Mouse (Mus musculus) limb, embryonic 11.5 days (tissue): Measurements from ENCODE around the gene Irx4. TPM values are rescaled to one million over a fixed set of nuclear protein-coding genes. Genes with fewer than 3 reads are reported as not detected.

Source experiments
- ATAC-seq: fragments of 200-750 bp; cut with Nextera tagmentation; 2 replicates; pipeline ENCODE4 v1.8.0; 2017; ENCODE audit warnings: low read depth; ENCODE audit not compliant: insufficient number of reproducible peaks, low FRiP score, low TSS enrichment
- DNase-seq: peaks from one replicate; pipeline ENCODE4 v3.0.0-alpha.2; 2015; ENCODE audit warnings: low spot score
- H3K27ac ChIP-seq: fragments of 300-500 bp; sonication (generic); replicated peaks from 2 replicates; pipeline ENCODE4 v1.5.1; 2014; ENCODE audit warnings: low read depth, mild to moderate bottlenecking, low read length
- H3K27me3 ChIP-seq: fragments of 300-500 bp; sonication (generic); 2 replicates; pipeline ENCODE4 v1.6.1; 2014; ENCODE audit warnings: mild to moderate bottlenecking, low read length, mixed read lengths; ENCODE audit not compliant: control insufficient read depth, insufficient read depth
- H3K36me3 ChIP-seq: fragments of 300-500 bp; sonication (generic); 2 replicates; pipeline ENCODE4 v1.6.1; 2014; ENCODE audit warnings: mild to moderate bottlenecking, low read length, moderate library complexity, mixed read lengths; ENCODE audit not compliant: control insufficient read depth, insufficient read depth
- H3K4me1 ChIP-seq: fragments of 300-500 bp; sonication (generic); 2 replicates; pipeline ENCODE4 v1.6.1; 2014; ENCODE audit warnings: low read length, mixed read lengths; ENCODE audit not compliant: control insufficient read depth, insufficient read depth
- H3K4me2 ChIP-seq: fragments of 300-500 bp; sonication (generic); 2 replicates; pipeline ENCODE4 v1.6.1; 2014; ENCODE audit warnings: low read depth, mild to moderate bottlenecking, moderate library complexity; ENCODE audit not compliant: severe bottlenecking
- H3K4me3 ChIP-seq: fragments of 300-500 bp; sonication (generic); 2 replicates; pipeline ENCODE4 v1.5.1; 2014; ENCODE audit warnings: low read depth, low read length
- H3K9ac ChIP-seq: fragments of 300-500 bp; sonication (generic); 2 replicates; pipeline ENCODE4 v1.6.1; 2014; ENCODE audit warnings: mild to moderate bottlenecking, low read length
- H3K9me3 ChIP-seq: fragments of 300-500 bp; sonication (generic); 2 replicates; pipeline ENCODE4 v1.6.1; 2016; ENCODE audit warnings: low read length; ENCODE audit not compliant: control insufficient read depth
- WGBS: fragments of 180-500 bp; shearing (Covaris S2); extraction: QIAGEN DNeasy Blood & Tissue Kit; methylation state at CpG from one replicate; pipeline ENCODE4 v1.1.7; 2014; 5-methylcytosine and 5-hydroxymethylcytosine counted together
- polyA plus RNA-seq: library from polyadenylated mRNA; unstranded; fragments of >200 nt; fragmentation: Nextera tagmentation; extraction: Ambion mirVana; gene quantifications from 2 replicates; pipeline ENCODE4 v1.2.1, GENCODE M21; 2014

Gene Irx4
- polyA plus RNA-seq, 1 experiment from 2014 or later: 3.1 TPM

GRCm38 (mm10) chr13:73258415-73258814 lies 1.9 kb upstream of the Irx4 start:
- H3K4me3 ChIP-seq: no peak overlapping the region
- H3K4me2 ChIP-seq: no peak overlapping the region
- ATAC-seq: no peak
- H3K27me3 ChIP-seq: peaks cover 58% of the 10 kb centered on the region
- H3K4me1 ChIP-seq: peaks cover 9% of the 10 kb centered on the region
- no peaks in the 10 kb centered on the region for H3K9me3 ChIP-seq
- no peaks in the 10 kb centered on the region for H3K36me3 ChIP-seq
- no peak for DNase-seq
- 59% methylated on average over 4 of the region's 4 CpGs for WGBS
- H3K9ac ChIP-seq: no peak overlapping the region
- H3K27ac ChIP-seq: no peak overlapping the region

DNA sequence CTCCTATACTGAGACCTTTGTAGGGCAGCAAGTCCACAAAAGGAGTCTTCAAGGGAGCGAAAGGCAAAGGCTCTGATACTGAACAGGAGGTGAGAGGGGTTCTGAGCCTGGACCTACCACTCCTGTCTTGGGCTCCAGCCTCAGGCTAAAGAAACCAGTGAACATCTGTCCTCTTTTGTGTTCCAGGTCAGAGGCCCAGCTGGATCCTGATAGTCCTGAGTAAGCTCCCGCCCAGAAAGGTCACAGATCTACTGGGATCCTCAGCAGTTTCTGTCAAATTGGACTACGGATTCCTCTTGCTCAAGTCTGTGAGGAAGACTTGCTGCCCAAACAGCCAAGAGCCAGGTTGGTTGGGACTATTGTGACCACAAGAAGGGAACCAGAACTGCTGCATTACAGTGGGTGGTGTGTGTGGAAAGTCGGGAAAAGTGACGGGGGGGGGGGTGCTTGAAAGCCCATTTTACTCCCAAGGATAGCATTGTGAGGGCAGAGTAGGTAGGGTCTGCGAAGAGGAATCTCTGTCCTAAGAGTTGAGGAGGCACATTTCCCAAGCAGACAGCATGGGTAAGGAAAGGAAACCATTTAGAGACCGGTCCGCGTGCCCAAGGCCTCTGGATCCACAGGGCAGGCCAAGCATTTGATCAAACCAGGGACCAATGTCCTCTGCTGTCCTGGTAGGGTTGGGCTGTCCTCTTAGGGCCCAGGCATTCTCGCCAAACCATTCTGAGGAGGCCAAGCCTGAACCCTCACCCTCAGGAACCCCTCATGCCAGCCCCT lies 514 bp upstream of the Irx4 start:
- peak overlapping the region; percentile 32 for H3K4me3 ChIP-seq
- WGBS: 17% methylated on average over 10 of the region's 10 CpGs
- peaks cover 14% of the 10 kb centered on the region for H3K4me1 ChIP-seq
- H3K27ac ChIP-seq: no peak overlapping the region
- peak overlapping the region; percentile 86; the same call in 1 of the 2 replicates for H3K4me2 ChIP-seq
- ATAC-seq (no peak), DNase-seq (no peak)
- H3K9me3 ChIP-seq: no peaks in the 10 kb centered on the region
- no peaks in the 10 kb centered on the region for H3K36me3 ChIP-seq
- H3K27me3 ChIP-seq: peaks cover 70% of the 10 kb centered on the region
- peak overlapping the region; percentile 3; the same call in 1 of the 2 replicates for H3K9ac ChIP-seq

DNA sequence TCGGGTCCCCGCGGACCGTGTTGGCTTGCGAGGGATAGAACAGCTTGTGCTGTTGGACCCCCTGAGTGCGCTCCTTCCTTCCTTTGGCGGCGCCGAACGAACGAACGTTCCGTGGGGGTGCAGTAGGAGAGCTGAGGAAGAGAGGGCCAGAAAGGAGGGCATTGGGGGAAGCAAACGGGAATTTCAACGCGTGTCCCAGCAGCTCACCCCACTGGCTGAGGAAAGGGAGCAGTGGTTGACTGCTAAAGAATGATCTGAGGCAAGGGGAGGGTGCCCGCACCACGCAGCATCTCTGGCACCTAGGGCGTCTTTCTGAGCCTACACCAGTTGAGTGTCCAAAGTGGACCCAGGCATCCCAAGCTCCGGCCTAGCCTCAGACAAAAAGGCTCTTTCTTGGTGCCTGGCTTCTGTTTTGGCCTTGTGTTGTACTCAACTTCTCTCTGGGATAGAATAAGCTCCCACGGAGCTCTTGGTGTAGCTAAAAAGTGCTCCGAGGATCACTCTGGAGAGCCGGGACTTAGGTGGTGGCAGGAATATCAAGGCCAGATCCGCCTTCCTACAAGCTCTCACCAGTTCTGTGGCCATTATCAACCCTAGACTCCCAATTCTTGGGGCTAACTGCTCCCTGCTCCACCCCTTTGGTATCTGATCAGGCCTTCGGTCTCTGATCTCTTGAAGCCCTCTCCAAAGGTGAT lies 904 bp downstream of the Irx4 start:
- peak overlapping the region; percentile 86 for H3K4me2 ChIP-seq
- peaks cover 81% of the 10 kb centered on the region for H3K27me3 ChIP-seq
- DNase-seq (peak; percentile 52), ATAC-seq (no peak)
- H3K27ac ChIP-seq: no peak overlapping the region
- peak overlapping the region; percentile 32 for H3K4me3 ChIP-seq
- H3K9ac ChIP-seq: no peak overlapping the region
- peaks cover 14% of the 10 kb centered on the region for H3K4me1 ChIP-seq
- no peaks in the 10 kb centered on the region for H3K36me3 ChIP-seq
- H3K9me3 ChIP-seq: no peaks in the 10 kb centered on the region
- 5% methylated on average over 25 of the region's 25 CpGs for WGBS

- 12% methylated on average over 2 of the region's 2 CpGs for WGBS
- DNase-seq: peak; percentile 38
Observed at GRCm38 (mm10) chr13:73261881-73262280, 1.6 kb downstream of the Irx4 start.

DNA sequence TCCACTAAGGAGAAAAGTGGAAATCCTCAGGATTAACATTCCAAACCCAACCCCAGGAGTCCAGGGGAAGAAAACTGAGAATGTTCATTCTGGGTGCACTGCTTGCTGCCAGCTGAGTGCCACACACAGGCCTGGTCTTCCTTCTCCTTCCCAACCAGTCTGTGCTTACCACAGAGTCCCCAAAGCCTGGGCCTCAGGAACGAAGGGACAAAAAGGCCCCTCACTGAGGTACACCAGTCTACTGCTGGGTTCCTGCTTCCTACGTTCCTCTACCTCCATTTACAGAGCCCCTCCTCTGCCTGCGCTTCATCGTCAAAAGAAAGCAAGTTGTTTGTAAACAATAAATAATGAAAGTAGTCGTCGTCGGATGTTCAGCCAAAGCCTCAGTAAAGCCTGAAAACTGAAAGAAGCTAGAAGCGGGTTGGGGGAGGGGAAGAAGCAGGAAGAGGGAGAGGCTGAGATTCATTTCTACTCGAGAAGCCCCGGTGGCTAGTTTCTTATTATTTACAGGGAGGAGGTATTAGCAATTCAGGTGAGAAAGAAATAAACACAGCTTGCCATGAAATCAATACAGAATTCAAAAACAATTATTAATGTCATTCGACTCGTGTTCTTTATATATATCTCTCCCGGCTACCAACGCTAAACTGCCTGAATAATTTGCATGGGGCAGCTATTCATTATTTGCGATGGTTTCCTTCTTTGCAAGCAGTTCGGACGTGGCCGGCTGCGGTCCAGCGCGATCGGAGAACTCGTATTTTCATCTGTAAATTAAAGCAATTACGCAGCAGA lies 2.3 kb downstream of the Irx4 start:
- no peak overlapping the region for H3K4me3 ChIP-seq
- no peak for ATAC-seq
- no peaks in the 10 kb centered on the region for H3K9me3 ChIP-seq
- H3K27me3 ChIP-seq: peaks cover 94% of the 10 kb centered on the region
- H3K4me2 ChIP-seq: no peak overlapping the region
- H3K4me1 ChIP-seq: peaks cover 14% of the 10 kb centered on the region
- DNase-seq: peak; percentile 31
- no peak overlapping the region for H3K9ac ChIP-seq
- H3K27ac ChIP-seq: no peak overlapping the region
- H3K36me3 ChIP-seq: no peaks in the 10 kb centered on the region
- WGBS: 2% methylated on average over 24 of the region's 24 CpGs

More at GRCm38 (mm10) chr13:73261881-73262280, 1.6 kb downstream of the Irx4 start:
- ATAC-seq: no peak
- peaks cover 88% of the 10 kb centered on the region for H3K27me3 ChIP-seq
- H3K36me3 ChIP-seq: no peaks in the 10 kb centered on the region
- no peak overlapping the region for H3K9ac ChIP-seq
- no peak overlapping the region for H3K4me2 ChIP-seq
- H3K27ac ChIP-seq: no peak overlapping the region
- peaks cover 14% of the 10 kb centered on the region for H3K4me1 ChIP-seq
- no peaks in the 10 kb centered on the region for H3K9me3 ChIP-seq
- no peak overlapping the region for H3K4me3 ChIP-seq

DNA sequence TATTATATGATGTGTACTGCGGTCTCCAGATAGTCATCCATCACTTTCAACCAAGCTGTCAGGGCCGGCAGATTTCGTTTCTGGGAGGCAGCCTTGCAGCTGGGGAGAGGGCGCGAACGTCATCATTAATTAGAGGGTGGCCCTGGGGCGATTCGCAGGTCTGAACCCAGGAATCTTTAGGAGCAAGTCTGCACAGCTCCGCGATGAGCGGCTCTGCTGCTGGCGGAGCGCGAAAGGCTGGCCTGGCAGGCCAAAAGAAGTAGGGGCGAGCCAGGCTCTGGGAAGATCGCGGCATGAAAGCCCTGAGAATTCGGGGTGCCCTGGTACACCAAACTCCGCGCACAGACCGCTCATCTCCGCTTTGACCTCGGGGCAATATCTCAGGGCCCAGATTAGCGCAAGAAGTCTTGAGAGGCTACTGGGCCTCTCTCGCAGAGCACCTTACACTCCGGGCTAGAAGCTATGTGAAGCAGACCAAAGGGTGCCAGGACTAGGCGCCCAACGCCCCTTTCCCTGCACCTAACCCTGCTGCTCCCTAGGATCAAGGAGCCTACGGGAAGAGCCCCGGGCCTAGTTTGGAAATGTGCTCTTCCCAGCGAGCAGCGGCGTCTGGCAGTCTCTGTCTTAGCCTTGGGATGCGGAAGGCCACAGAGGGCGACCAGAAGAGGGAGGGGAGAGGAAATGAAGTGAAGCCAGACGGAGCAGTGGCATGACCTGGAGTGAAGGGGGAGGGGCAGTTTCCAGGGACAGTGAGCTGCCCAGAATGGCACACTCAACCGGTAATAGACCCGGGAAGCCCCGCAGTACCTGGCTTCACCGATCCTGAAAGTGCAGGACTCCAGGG lies 3.1 kb downstream of the Irx4 start:
- H3K9ac ChIP-seq: no peak overlapping the region
- H3K4me3 ChIP-seq: peak overlapping the region; percentile 6; the same call in 1 of the 2 replicates
- H3K9me3 ChIP-seq: no peaks in the 10 kb centered on the region
- DNase-seq: peak; percentile 68
- peak overlapping the region; percentile 25 for H3K4me2 ChIP-seq
- 1% methylated on average over 40 of the region's 40 CpGs for WGBS
- peaks cover 97% of the 10 kb centered on the region for H3K27me3 ChIP-seq
- H3K4me1 ChIP-seq: peaks cover 14% of the 10 kb centered on the region
- H3K27ac ChIP-seq: no peak overlapping the region
- no peaks in the 10 kb centered on the region for H3K36me3 ChIP-seq
- ATAC-seq: no peak

- WGBS: 1% methylated on average over 29 of the region's 29 CpGs
- no peak overlapping the region for H3K27ac ChIP-seq
- ATAC-seq: no peak
- no peak overlapping the region for H3K4me3 ChIP-seq
- peaks cover 97% of the 10 kb centered on the region for H3K27me3 ChIP-seq
- no peaks in the 10 kb centered on the region for H3K9me3 ChIP-seq
- H3K36me3 ChIP-seq: no peaks in the 10 kb centered on the region
- no peak overlapping the region for H3K9ac ChIP-seq
- no peak overlapping the region for H3K4me2 ChIP-seq
- peaks cover 14% of the 10 kb centered on the region for H3K4me1 ChIP-seq
- no peak for DNase-seq
Observed at GRCm38 (mm10) chr13:73264166-73264735, 4.0 kb downstream of the Irx4 start.
